Mouse (Mus musculus) lung, postnatal 0 days (tissue): ENCODE measurements around the gene Rufy1.

Experiments used
- CTCF ChIP-seq: IDR thresholded peaks from 2 replicates; pipeline ENCODE4 v1.5.1; 2016; ENCODE audit warnings: antibody characterized with exemption, mild to moderate bottlenecking
- EP300 ChIP-seq: IDR thresholded peaks from 2 replicates; pipeline ENCODE4 v1.6.1; 2016; ENCODE audit warnings: antibody characterized with exemption, mild to moderate bottlenecking, control low read depth

- TF ChIP-seq CTCF, result no peak
- TF ChIP-seq EP300, result no peak
These were observed 41.4 kb upstream of the Rufy1 start for GRCm38 (mm10) chr11:50472161-50472939.
